Mouse (Mus musculus): ENCODE results near the gene Upp2. TPM values are rescaled to one million over a fixed set of nuclear protein-coding genes. Genes with fewer than 3 reads are reported as not detected.

The Upp2 gene
- 11.7 and 16.8 TPM in 2 replicates for polyA plus RNA-seq (2015; fragmentation: Nextera tagmentation; extraction: Ambion mirVana)

DNA sequence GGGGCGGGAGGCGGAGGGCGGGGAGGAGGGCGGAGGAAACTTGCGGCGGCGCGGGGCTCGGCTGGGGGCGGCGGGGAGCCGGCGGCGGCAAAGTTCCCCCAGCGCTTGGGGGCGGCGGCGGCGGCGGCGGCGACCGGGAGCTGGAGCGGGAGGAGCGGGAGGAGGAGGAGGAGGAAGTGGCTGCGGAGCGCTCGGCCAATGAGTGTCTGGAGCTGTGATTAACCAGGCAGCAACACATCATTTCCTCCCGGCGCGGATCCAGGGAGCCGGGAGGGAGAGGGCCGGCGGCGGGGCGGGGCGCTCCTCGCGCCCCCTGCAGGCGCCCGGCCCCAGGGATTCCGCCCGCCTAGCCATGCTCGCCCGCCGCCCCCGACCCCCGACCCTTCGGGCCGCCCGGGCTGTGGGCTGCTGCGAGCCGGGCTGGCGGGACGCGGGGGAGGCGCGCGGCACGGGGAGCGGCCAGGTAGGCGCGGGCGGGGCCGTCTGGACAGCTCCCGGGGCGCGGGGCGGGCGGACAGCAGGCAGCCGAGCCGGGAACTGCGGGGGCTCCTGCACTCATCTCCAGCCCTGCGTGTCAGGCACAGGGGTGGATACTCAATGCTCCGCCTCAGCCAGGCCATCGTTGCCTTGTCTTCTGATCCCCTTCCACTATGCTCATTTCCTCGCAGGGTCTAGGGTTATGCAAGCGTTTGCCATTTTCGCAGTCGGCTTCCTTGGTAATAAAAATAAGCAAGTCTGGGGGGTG lies at the start of gene Upp2, which contains the start of gene Acvr1:
Gene Upp2 (plus strand): TSS at position 233 of the 745 bp plus-strand sequence.
Gene Acvr1 (minus strand): TSS at position 92 of the 745 bp plus-strand sequence.
- Histone ChIP-seq H3K9me3 (ENCODE audit: control insufficient read depth, low read length) (no peaks in the 10 kb centered on the region), H3K36me3 (ENCODE audit: control insufficient read depth, insufficient read depth) (no peaks in the 10 kb centered on the region), H3K27me3 (replicated peaks; ENCODE audit: control insufficient read depth, insufficient read depth, low read length) (no peaks in the 10 kb centered on the region), H3K4me2 (ENCODE audit: low read length) (peak within 1 kb of the TSS; percentile 53), H3K27ac (ENCODE audit: low read length) (peak within 1 kb of the TSS; percentile 98), H3K9ac (replicated peaks; ENCODE audit: low read depth, low read length) (peak within 1 kb of the TSS; percentile 97), H3K4me3 (replicated peaks; ENCODE audit: low read length) (peak within 1 kb of the TSS; percentile 94), H3K4me1 (replicated peaks; ENCODE audit: control insufficient read depth, insufficient read depth, low read length) (peaks cover 40% of the 10 kb centered on the region)
- ATAC-seq, result peak; percentile 95
- 1% methylated on average over 33 of the region's 80 CpGs for WGBS

DNA sequence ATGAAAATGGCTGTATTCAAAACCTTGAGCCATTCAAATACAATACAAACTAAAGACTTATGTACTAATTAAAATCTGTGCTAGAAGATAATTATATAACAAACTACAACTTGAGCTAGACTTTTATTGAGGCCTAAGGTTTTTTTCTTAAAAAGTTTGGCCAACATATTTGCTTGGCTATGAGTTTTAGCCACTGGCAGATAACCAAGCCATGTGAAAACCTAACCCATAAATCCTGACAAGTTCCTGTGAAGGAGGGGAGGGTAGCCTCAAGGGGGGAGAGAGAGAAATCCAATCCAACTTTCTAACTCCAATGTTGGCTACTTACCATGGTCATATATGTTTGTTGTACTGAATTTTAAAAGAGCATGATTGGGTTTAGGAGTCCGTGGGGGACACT lies 48.6 kb upstream of the Upp2 start:
- Histone ChIP-seq H3K9me3 (ENCODE audit: control insufficient read depth, low read length) (no peaks in the 10 kb centered on the region), H3K9ac (replicated peaks; ENCODE audit: low read depth, low read length) (no peak overlapping the region), H3K36me3 (ENCODE audit: control insufficient read depth, insufficient read depth) (no peaks in the 10 kb centered on the region), H3K4me2 (ENCODE audit: low read length) (no peak overlapping the region), H3K4me1 (replicated peaks; ENCODE audit: control insufficient read depth, insufficient read depth, low read length) (peaks cover 11% of the 10 kb centered on the region), H3K4me3 (replicated peaks; ENCODE audit: low read length) (no peak overlapping the region), H3K27ac (ENCODE audit: low read length) (no peak overlapping the region), H3K27me3 (replicated peaks; ENCODE audit: control insufficient read depth, insufficient read depth, low read length) (no peaks in the 10 kb centered on the region)
- WGBS, result 83% methylated on average over 1 of the region's 1 CpGs
- ATAC-seq, result no peak

DNA sequence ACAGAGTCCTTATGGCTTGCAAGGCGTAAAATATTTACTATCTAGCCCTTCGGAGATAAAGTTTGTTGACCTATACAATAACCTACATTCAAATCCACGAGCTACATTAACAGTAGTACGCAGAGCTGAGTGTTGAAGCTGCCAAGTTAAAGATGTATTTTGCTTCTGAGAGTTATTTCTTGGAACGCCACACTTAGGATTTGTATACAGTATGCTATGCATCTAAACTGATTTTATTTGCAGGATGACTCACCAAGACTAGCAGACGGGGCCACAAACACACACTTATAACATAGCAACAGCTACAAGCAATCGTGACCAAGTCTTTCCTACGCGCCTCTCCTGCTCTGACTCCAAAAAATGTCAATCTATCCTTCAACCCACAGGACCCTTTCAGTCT lies 46.4 kb upstream of the Upp2 start:
- 85% methylated on average over 9 of the region's 9 CpGs for WGBS
- Histone ChIP-seq H3K27me3 (replicated peaks; ENCODE audit: control insufficient read depth, insufficient read depth, low read length) (no peaks in the 10 kb centered on the region), H3K9me3 (ENCODE audit: control insufficient read depth, low read length) (no peaks in the 10 kb centered on the region), H3K27ac (ENCODE audit: low read length) (no peak overlapping the region), H3K4me2 (ENCODE audit: low read length) (no peak overlapping the region), H3K4me3 (replicated peaks; ENCODE audit: low read length) (no peak overlapping the region), H3K36me3 (ENCODE audit: control insufficient read depth, insufficient read depth) (no peaks in the 10 kb centered on the region), H3K4me1 (replicated peaks; ENCODE audit: control insufficient read depth, insufficient read depth, low read length) (peaks cover 19% of the 10 kb centered on the region), H3K9ac (replicated peaks; ENCODE audit: low read depth, low read length) (no peak overlapping the region)
- 0 out of 2 replicates have a peak, but pooled peaks have one; percentile 1 for ATAC-seq

DNA sequence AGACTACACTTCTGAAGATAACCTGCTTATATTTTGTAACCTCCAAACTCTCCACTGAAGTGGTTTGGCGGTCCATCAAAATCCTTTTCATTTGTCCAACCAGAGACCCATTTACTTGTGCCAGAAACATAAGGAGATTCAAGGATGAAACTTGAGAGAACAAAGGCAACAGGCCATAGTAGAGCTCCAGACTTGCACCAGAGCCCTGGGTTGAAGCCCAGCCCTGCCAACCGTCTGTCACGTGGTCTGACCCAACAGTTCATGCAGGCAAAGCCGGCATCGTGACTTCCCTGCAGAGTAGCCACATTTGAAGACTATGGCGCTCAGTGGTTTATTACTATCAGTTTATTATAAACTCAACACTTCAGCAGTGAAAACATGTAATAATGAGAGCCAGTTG lies 45.5 kb upstream of the Upp2 start:
- no peaks in the 10 kb centered on the region for H3K9me3 ChIP-seq (ENCODE audit: control insufficient read depth, low read length)
- no peak overlapping the region for H3K9ac ChIP-seq (replicated peaks; ENCODE audit: low read depth, low read length)
- ATAC-seq, result no peak
- WGBS, result 75% methylated on average over 6 of the region's 6 CpGs
- no peak overlapping the region for H3K27ac ChIP-seq (ENCODE audit: low read length)
- no peaks in the 10 kb centered on the region for H3K36me3 ChIP-seq (ENCODE audit: control insufficient read depth, insufficient read depth)
- peaks cover 13% of the 10 kb centered on the region for H3K4me1 ChIP-seq (replicated peaks; ENCODE audit: control insufficient read depth, insufficient read depth, low read length)
- no peak overlapping the region for H3K4me3 ChIP-seq (replicated peaks; ENCODE audit: low read length)
- no peaks in the 10 kb centered on the region for H3K27me3 ChIP-seq (replicated peaks; ENCODE audit: control insufficient read depth, insufficient read depth, low read length)
- no peak overlapping the region for H3K4me2 ChIP-seq (ENCODE audit: low read length)

DNA sequence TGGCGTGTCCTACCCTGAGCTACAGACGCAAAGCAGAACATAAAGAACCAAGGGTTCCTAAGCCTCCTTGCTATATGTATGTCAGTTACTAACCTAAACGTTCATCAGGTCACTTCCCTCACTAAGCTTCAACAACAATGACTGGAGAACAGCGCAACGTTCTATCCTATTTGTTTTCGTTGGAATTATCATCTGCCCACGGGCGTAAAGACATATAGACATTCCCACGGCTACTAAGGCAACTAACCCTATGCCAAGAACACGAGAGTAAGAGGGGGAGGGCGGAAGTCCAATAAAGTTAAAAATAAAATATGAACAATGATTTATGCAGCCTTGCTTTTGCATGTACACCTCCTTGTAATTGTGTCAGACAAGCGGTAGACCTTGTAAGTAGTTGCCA lies 44.0 kb upstream of the Upp2 start:
- Histone ChIP-seq H3K4me3 (replicated peaks; ENCODE audit: low read length) (no peak overlapping the region), H3K4me2 (ENCODE audit: low read length) (no peak overlapping the region), H3K9me3 (ENCODE audit: control insufficient read depth, low read length) (no peaks in the 10 kb centered on the region), H3K4me1 (replicated peaks; ENCODE audit: control insufficient read depth, insufficient read depth, low read length) (peaks cover 13% of the 10 kb centered on the region), H3K27me3 (replicated peaks; ENCODE audit: control insufficient read depth, insufficient read depth, low read length) (no peaks in the 10 kb centered on the region), H3K36me3 (ENCODE audit: control insufficient read depth, insufficient read depth) (no peaks in the 10 kb centered on the region), H3K9ac (replicated peaks; ENCODE audit: low read depth, low read length) (no peak overlapping the region), H3K27ac (ENCODE audit: low read length) (no peak overlapping the region)
- 82% methylated on average over 12 of the region's 12 CpGs for WGBS
- ATAC-seq, result no peak

DNA sequence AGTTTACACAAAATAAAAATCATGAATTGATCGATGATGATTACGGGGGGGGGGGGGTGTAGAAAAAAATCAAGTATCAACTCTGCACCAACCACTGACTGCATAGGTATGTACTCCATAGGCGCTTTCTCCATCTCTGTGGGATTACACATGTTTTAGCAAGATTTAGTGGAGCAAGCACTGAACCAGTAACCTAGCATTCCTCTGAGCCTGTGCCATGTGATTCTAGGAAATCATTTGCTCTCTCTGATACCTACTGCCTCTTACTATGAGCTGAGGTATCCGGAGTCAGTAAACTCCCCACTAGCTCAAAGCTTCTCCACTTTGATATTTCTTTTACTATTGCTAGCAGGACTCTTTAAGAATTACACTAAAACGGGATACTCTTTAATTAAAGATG lies 43.2 kb upstream of the Upp2 start:
- WGBS, result 79% methylated on average over 5 of the region's 5 CpGs
- no peak overlapping the region for H3K27ac ChIP-seq (ENCODE audit: low read length)
- no peaks in the 10 kb centered on the region for H3K36me3 ChIP-seq (ENCODE audit: control insufficient read depth, insufficient read depth)

DNA sequence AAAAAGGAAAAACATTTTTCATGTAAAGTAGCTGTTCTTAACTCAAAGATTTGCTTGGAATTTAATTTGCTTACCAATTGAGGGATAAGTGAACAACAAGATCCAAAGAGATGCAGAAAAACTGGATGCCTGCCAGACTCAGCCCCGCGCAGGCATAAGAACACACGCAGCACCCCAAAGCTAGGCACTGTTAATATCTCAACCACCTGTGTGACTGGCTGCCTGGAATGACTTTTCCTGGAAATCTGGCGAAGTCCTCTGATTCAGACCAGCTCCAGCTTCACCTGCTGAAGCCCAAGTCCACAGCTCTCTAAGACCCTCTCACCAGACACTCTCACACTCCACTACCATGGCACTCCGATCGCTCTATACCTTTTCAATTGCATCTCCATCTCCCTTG lies 42.7 kb upstream of the Upp2 start:
- Histone ChIP-seq H3K9me3 (ENCODE audit: control insufficient read depth, low read length) (no peaks in the 10 kb centered on the region), H3K27ac (ENCODE audit: low read length) (no peak overlapping the region), H3K4me1 (replicated peaks; ENCODE audit: control insufficient read depth, insufficient read depth, low read length) (peaks cover 15% of the 10 kb centered on the region), H3K27me3 (replicated peaks; ENCODE audit: control insufficient read depth, insufficient read depth, low read length) (no peaks in the 10 kb centered on the region), H3K4me2 (ENCODE audit: low read length) (no peak overlapping the region), H3K36me3 (ENCODE audit: control insufficient read depth, insufficient read depth) (no peaks in the 10 kb centered on the region), H3K9ac (replicated peaks; ENCODE audit: low read depth, low read length) (no peak overlapping the region), H3K4me3 (replicated peaks; ENCODE audit: low read length) (no peak overlapping the region)
- ATAC-seq, result 0 out of 2 replicates have a peak, but pooled peaks have one; percentile 26
- WGBS, result 50% methylated on average over 6 of the region's 6 CpGs

More for the DNA sequence above, 43.2 kb upstream of the Upp2 start:
- no peak for ATAC-seq
- no peak overlapping the region for H3K4me3 ChIP-seq (replicated peaks; ENCODE audit: low read length)
- H3K4me1 ChIP-seq (replicated peaks; ENCODE audit: control insufficient read depth, insufficient read depth, low read length), result peaks cover 13% of the 10 kb centered on the region
- no peak overlapping the region for H3K4me2 ChIP-seq (ENCODE audit: low read length)
- no peaks in the 10 kb centered on the region for H3K27me3 ChIP-seq (replicated peaks; ENCODE audit: control insufficient read depth, insufficient read depth, low read length)
- no peak overlapping the region for H3K9ac ChIP-seq (replicated peaks; ENCODE audit: low read depth, low read length)
- no peaks in the 10 kb centered on the region for H3K9me3 ChIP-seq (ENCODE audit: control insufficient read depth, low read length)

DNA sequence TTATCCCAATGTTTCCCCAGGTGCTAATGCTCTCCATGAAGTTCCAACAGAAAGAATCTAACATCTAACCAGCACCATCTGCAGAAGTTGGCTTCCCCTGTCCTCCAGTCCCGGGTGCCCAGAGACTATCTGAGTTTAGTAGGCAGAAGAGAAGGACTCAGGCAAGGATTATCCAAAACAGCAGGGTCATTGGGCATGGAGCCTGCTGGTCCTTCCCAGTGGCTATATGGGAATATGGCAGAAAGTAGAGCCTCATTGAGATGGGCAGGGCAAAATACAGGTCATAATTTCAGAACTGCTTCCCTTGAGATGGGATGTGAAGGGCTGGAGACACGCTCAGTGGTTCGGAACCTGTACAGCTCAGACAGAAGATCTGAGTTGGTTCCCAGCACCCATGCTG lies 39.3 kb upstream of the Upp2 start:
- Histone ChIP-seq H3K27ac (ENCODE audit: low read length) (no peak overlapping the region), H3K27me3 (replicated peaks; ENCODE audit: control insufficient read depth, insufficient read depth, low read length) (no peaks in the 10 kb centered on the region), H3K4me1 (replicated peaks; ENCODE audit: control insufficient read depth, insufficient read depth, low read length) (peaks cover 39% of the 10 kb centered on the region), H3K36me3 (ENCODE audit: control insufficient read depth, insufficient read depth) (no peaks in the 10 kb centered on the region), H3K9me3 (ENCODE audit: control insufficient read depth, low read length) (no peaks in the 10 kb centered on the region), H3K9ac (replicated peaks; ENCODE audit: low read depth, low read length) (no peak overlapping the region), H3K4me2 (ENCODE audit: low read length) (no peak overlapping the region), H3K4me3 (replicated peaks; ENCODE audit: low read length) (no peak overlapping the region)
- ATAC-seq, result no peak
- 70% methylated on average over 3 of the region's 3 CpGs for WGBS

DNA sequence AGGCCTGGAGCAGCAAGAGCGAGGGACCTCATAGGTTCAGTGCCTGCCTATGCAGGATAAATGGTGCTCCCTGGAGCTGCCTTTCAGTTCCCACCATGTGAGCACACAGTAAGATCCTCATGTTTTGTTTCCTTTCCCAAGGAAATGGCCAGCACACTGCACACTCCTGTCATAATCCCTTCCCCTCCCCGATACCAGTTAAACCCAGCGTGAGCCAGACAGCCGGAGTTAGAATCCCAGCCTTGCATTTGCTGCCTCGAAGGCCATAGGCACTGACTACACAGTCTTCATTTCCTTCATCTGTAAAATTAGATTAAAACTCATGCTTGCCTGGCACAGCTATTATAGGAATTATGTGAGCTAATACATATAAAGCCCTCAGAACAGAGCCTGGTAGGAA lies 37.7 kb upstream of the Upp2 start:
- H3K27ac ChIP-seq (ENCODE audit: low read length), result no peak overlapping the region
- no peaks in the 10 kb centered on the region for H3K9me3 ChIP-seq (ENCODE audit: control insufficient read depth, low read length)
- no peak for ATAC-seq
- 57% methylated on average over 5 of the region's 5 CpGs for WGBS
- no peak overlapping the region for H3K9ac ChIP-seq (replicated peaks; ENCODE audit: low read depth, low read length)
- H3K36me3 ChIP-seq (ENCODE audit: control insufficient read depth, insufficient read depth), result no peaks in the 10 kb centered on the region
- H3K27me3 ChIP-seq (replicated peaks; ENCODE audit: control insufficient read depth, insufficient read depth, low read length), result no peaks in the 10 kb centered on the region
- no peak overlapping the region for H3K4me3 ChIP-seq (replicated peaks; ENCODE audit: low read length)
- H3K4me1 ChIP-seq (replicated peaks; ENCODE audit: control insufficient read depth, insufficient read depth, low read length), result peaks cover 49% of the 10 kb centered on the region
- H3K4me2 ChIP-seq (ENCODE audit: low read length), result no peak overlapping the region

Measured in forebrain, embryonic 16.5 days (tissue).